Mouse (Mus musculus) cerebellum, adult 8-10 months (tissue): ENCODE results near the gene Card19.

Experiments used
- DNase-seq: peaks from one replicate; pipeline ENCODE4 v3.0.0; 2022

Card19 gene

GRCm38 (mm10) chr13:49225159-49225558 is 9.3 kb upstream of the Card19 start:
- DNase-seq, result no peak

DNA sequence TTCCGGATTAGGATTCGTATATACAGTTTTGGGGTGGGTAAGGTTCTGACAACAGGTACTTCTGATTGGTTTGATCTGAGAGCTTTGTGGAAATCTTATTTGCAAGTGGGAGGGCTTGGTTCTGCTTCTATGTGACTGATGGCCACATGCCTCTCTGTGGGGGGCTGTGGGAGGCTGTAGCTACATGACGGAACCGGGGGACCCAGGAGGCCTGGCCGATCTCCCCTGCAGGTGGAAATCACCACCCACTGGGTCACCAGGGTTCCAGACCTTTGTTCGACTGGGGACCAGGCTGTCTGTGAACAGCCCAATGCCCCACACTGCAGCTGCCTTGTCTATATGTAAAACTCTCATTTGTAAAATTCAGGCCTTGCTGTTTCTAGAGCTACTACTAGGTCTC is 8.9 kb upstream of the Card19 start:
- no peak for DNase-seq

DNA sequence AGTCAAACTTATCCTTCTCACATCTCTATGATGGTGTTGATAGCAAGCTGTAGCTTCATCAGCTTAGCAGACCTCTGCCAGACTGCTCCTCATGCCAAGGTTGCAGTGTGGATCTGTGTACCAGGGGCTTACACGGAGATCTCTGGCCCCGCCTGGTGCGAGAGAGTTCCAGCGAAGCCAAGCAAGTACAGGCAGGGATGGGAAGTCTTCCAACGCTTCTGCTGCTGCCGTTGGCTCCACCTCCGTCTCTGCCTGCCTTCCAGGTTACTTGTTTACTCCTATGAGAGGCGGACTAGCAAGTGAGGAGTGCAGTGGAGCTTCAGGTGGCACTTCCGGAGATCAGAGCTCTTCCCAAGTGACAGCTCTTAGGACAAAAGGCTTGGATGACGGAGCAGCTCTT is 8.5 kb upstream of the Card19 start:
- no peak for DNase-seq

- no peak for DNase-seq
These were observed 5.1 kb upstream of the Card19 start for GRCm38 (mm10) chr13:49220912-49221311.

DNA sequence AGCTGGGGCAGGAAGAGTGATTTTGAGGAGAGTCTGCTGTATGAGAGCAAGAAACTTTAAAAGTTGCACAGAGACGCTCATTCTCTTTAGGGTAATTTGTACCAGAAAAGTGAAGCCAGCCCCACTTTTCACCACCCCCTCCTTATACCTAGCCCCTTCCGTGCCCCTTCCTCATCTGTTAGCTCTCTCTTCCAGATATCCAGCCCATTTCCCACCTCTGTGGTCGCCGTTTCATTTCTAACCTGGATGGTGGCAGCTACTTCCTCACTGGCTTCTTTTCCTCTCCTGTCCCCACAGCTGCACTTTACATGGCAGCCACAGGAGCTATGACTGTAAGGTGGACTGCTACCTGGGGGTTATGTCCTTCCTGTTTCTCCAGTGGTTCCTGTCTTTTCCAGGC is 3.5 kb upstream of the Card19 start:
- DNase-seq, result no peak

- DNase-seq, result no peak
These were observed 2.8 kb upstream of the Card19 start for GRCm38 (mm10) chr13:49218651-49219050.

- no peak for DNase-seq
These were observed 1.1 kb upstream of the Card19 start for GRCm38 (mm10) chr13:49216808-49217561.

DNA sequence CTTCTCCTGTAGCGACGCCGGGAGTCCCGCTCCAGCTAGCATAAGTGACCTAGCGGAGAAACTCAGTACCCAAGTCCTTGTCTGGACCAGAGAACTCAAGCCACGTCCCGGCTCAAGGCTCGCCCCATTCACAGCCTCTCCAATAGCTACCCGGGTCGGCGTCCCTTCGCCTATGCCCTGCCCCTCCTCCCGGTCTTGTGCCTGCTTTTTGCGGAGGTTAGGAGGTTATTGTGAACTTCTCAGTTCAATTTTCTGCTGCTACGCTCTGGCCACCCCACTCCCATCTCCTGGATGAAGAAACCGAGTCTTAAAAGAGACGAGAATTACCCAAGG is 349 bp upstream of the Card19 start:
- DNase-seq, result no peak

DNA sequence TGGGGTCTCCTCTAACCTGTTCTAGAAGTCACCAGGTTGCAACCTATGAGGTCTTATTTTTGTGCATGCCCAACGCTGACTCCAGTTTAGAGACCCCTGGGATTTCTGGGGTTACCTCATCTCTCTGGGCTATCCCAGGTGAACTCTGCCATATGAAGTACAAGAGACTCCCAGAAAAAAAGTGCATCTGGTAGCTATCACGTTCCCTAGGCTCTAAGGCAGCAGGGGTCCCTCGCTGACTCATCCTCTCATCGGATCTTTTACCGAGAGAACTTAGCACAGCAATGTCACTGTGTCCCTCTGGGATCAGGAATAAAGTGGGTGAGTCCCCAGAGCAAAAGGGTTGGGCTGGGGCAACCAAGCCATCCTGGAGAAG is 721 bp downstream of the Card19 start:
- no peak for DNase-seq

- peak; percentile 37 for DNase-seq
These were observed 1.4 kb downstream of the Card19 start for GRCm38 (mm10) chr13:49214454-49214853.

- DNase-seq, result peak; percentile 76
These were observed 2.3 kb downstream of the Card19 start for GRCm38 (mm10) chr13:49213531-49213932.

- DNase-seq, result peak; percentile 43
These were observed 2.9 kb downstream of the Card19 start for GRCm38 (mm10) chr13:49212711-49213500.

DNA sequence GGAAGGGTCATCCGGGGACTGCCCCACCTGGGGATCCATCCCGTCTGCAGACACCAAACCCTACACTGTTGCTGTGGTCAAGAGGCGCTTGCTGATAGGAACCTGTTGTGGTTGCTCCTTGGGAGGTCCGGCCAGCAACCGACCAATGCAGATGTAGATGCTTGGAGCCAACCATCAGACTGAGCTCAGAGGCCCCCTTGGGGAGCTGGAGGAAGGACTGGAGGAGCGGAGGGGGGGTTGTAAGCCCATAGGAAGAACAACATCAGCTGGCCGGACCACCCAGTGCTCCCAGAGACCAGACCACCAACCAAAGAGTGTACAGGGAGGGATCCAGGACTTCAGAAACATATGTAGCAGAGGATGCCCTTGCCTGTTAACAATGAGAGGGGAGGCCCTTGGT is 6.5 kb downstream of the Card19 start:
- DNase-seq, result no peak

DNA sequence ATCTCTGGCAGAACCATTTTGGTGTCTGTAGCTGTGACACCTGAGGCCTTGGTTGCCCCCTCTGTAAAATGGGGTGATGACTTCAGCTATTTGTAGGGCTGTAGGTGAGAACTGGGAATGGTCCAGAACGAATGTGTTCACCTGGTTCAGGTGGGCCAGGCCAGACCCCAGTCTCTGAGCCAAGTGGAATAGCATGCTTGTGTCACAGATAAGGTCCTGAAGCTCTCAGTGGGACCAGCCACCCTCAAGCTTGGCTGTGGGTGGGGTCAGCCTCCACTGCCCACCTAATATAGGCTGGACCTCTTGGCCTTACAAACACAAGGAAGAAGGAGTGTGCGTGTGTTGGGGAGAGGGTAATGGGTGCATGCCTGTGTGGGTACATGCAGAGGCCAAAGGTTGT is 9.5 kb downstream of the Card19 start:
- no peak for DNase-seq

DNA sequence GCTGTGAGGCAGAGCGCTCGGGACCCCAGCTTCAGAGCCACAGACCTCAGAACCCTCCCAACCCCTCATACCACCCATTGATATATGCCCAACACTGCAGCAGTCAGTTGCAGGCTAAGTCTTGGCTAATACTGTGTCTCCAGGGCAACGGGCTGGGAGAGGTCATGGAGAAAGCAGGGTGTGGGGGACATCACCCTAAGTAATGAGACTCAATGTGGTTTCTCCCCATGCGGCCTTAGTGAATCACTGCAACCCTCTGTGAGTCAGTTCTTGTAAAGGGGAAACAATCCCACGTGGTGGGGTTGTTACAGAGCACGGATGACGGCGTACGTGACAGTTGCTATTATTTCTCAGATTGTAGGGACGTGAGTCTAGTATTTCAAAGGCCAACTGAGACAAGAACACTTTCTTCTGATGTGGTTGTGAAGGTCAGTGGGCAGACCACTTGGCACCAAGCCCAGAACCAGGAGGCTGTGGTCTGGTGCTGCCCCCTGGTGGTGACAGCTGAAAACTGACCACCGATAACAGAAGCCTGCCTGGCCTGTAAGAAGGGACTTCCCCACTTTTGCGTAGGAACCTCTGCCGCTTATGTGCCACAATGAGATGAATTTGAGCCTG is 10.3 kb downstream of the Card19 start:
- DNase-seq, result peak; percentile 83

- DNase-seq, result no peak
These were observed 13.3 kb downstream of the Card19 start for GRCm38 (mm10) chr13:49202556-49202955.

- DNase-seq, result no peak
These were observed 15.1 kb downstream of the Card19 start for GRCm38 (mm10) chr13:49200688-49201087.

DNA sequence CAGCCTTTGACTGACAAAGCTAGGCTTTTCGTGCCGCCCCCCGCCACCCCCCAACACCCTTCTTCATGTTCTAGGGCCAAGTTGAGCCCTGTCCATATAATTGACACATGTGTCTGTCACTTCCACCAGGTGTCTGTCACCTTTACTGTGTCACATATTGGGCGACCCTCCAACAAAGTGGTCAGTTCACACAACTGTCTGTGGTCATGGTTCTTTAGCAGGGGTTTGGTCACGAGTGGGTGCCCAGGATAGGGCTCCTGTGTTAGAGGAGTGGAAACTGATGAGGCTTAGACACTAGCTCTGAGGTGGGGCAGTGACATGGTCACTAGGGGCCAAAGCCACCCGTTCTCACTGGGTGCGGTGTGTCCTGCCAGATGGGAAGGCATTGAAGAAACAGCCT is 15.9 kb downstream of the Card19 start:
- DNase-seq, result no peak

DNA sequence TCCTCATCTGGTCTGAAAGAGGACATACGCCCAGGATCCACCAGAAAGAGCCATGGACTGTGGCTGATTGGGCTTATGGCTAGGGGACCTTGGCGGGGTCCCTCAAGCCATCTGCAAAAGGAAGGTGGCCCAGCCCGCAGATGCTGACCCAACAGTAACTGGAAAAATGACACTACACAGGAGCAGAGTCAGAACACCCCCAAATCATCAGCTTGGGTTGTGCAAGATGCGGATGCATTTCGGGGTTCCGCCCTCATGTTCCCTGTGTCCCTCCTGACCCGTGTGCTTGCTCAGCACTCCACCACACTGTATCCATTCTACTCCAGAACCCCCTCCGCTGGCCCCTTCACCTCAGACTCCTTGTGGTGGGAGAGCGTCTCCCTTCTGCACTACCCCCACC is 17.1 kb downstream of the Card19 start:
- no peak for DNase-seq

GRCm38 (mm10) chr13:49196766-49197165 is 19.1 kb downstream of the Card19 start:
- no peak for DNase-seq

DNA sequence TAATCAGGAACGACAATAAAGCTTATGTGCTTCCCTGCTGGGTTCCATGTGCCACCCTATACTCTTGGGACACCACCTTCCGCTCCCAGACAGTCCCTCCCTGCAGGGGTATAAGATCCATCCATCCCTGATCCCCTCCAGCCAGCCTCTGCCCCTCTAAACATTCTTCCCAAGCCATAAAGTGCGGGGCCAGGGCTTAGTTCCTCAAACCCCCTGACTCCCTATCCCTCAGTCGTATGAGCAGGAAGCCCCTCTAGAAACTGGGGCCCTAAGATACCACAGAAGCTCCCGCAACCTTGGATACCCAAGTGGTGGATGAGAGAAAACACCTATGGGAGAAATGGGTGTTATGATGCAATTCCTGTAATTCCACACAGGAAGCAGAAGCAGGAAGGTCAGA is 19.6 kb downstream of the Card19 start:
- no peak for DNase-seq

DNA sequence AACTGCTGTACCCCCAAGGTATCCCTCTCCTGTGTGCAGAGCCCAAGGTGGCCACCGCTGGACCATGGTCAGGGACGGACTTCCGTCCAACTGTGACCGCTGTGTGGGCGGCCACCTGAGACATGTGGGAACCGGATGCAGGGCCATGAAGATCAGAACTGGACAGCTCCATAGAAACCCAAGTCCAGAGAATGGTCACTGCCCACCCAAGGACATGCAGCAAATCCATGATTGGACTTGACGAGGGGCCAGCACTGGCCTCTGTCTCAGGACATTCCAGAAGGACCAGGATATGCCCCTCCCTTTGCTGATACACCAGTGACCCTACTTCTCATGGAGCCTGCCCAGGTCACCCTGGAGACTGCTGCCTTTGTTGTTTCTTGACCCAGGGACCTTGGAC is 20.2 kb downstream of the Card19 start:
- no peak for DNase-seq

DNA sequence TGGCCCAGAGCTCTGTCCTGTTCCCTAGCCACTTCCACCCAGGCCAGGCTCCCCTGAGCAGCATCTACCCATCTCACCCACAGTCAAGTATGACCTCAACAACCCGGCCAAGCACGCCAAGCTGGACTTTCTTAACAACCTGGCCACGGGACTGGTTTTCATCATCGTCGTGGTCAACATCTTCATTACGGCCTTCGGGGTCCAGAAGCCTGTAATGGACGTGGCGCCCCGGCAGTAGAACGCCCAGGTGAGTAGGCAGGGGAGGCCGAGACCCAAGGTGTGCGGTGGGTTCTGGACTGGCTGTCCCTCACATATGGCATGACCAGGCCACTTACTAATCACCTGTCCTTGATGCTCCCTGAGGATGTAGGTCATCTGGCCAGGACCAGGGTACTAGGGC is 21.0 kb downstream of the Card19 start:
- DNase-seq, result no peak

- no peak for DNase-seq
These were observed 22.2 kb downstream of the Card19 start for GRCm38 (mm10) chr13:49193650-49194049.
